Mouse (Mus musculus) spleen, postnatal 10 days (tissue): Measurements from ENCODE around the gene Inca1.

Experiments used
- DNase-seq, 2 experiments: peaks; one replicate each; pipeline ENCODE4 v3.0.0; 2021 to 2022; ENCODE audit warnings: low spot score in 2 of 2

Inca1 gene

DNA sequence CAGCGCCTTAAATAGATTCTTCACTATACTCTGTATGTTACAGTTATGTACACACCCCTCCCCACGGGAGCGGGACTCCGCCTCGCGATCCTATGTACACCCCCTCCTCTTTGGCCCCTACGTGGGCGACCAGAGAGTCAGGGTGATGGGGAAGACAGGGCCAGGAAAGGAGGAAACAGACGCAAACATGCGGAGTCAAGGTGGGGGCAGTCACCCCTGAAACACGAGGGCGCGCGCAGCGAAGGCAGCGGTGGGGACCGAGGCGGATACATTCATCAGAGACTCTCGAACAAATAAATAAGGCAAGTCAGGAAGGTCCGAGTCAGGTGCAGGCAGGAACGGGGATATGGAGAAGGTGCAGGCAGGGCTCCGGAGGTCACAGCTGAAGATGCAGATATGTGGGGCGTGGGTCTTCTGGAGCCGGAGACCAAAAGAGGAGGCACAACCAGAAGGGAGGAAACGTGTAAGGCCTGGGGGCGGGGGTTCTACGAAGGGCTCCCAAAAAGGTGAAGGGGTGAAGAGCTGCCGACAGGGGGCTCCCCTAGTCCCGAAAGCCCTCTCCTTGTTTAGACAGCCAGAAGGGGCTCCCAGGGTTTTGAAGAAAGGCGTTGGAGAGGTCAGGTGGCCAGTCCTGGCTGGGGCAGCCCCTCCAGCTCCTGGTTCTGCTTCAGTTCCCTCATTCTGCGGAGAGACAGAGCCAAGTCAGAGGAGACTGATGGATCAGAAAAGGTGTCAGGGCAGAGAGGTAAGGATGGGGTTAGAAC lies 30.2 kb downstream of the Inca1 start:
- peak in 1 of 2 experiments; percentile 86 for DNase-seq

DNA sequence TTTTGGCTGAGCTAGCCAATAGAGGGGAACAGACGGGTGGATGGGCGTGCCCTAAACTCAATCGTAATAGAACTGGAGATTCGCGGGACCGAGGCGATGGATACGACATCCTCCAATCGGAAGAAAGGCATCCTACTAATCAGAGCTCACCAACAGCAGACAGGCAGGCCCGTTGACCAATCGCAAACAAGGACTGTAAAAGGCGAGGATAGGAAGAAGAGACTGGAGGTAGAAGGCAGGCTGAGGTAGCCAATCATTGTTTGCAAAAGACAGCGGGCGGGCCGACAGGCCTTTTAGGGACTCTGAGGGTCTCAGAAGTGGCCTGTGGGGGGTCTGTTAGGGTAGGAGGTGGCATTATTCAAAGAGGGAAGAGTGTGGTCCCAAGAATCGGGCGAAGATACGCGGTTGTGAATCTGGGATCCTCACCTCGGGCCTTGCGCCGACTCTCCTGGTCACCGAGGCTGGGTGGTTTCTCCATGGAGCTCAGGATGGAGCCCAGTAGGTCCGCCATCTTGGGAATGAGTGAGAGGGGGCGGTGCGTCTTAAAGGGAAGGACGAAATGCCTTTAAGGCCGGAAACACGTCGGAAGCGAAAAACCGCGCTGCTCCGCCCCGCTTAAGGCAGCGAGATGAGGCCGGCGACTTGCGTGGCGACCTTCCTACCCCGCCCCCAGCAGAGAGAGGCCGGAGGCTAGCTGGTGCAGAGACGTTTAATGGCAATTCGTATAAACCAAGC lies 31.0 kb downstream of the Inca1 start, which contains the start of gene Spag7:
Spag7 (minus strand) TSS at position 646 of the 735 bp plus-strand sequence.
- DNase-seq: peak; percentile 88 to 95

DNA sequence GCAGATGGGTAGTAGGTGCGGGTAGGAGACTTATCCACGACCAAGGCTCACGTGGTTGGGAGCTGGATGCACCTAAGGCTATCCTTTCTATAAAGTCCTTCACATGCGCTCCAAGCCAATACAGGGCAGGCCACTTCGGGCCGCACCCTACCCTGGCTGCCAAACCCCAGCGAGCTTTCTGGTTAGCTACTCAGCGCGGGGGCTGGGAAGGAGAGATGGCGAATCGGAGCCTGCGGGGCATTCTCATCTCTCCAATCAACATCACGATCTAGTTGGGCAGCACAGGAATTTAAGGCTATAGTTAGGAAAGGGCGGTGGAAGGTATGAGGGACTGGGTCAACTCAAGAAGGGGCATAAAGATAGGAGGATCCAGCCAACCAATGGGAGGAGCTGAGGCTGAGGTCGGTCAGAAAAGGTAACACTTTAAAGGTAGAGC lies 31.6 kb downstream of the Inca1 start:
- DNase-seq: peak in 1 of 2 experiments; percentile 71

- DNase-seq: no peak
These were observed 32.4 kb downstream of the Inca1 start for GRCm38 (mm10) chr11:70667271-70668150.

GRCm38 (mm10) chr11:70666687-70667086 lies 33.3 kb downstream of the Inca1 start:
- no peak for DNase-seq

DNA sequence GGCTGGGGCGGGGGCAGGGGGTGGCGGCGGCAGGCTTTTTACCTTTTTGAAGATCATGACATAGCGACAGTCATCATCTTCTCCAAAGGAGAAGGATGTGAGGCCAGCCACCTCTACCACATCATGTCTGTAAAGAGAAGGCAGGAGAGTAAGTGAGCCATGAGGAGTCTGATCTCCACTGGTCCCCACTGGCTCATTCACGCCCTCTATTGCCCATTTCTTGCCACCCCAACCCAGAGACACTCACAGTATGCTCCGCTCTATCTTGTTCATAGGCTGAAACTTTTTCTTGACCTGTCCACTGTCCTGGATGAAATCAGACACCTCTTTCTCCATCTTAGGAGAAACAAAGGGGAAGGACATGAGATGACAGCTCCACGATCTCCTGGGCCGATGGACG lies 35.2 kb downstream of the Inca1 start:
- DNase-seq: no peak

DNA sequence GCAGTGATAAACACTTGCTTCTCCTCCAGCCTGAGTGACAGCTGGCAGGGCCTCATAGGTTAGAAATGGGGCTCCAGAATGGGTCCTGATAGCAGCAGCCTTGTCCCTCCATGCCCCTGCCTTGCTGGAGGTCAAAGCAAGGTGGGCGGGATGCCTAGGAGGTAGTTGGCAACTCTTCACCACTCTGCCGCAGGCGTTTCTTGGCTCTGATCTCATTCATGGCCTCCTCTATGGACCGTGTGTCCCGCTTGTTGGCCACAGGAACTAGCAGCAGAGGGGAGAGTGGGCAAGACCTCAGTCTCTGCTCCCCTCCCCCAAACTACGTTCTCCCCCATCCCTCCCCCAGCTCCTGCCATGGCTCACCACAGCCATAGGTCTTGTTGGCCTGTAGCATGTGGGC lies 36.0 kb downstream of the Inca1 start:
- DNase-seq: no peak

DNA sequence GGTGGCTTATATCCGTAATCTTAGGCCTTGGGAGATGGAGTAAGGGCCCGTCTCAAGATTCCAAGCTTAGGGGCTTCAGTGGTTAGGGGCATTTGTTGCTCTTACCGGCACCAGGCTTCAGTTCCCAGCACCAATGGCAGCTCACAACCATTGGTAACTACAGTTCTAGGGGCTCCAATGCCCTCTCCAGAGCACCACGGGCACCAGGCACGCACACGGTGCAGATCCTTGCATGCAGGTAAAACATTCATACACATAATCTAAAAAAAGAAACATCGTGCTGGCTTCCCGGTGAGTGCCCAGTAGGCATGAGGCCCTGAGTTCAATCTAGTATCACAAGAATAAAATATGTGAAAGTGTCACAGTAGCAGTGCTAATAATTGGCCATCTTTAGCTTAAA lies 36.9 kb downstream of the Inca1 start:
- no peak for DNase-seq

GRCm38 (mm10) chr11:70660571-70660970 lies 39.4 kb downstream of the Inca1 start:
- no peak for DNase-seq

- no peak for DNase-seq
These were observed 41.0 kb downstream of the Inca1 start for GRCm38 (mm10) chr11:70658942-70659341.

DNA sequence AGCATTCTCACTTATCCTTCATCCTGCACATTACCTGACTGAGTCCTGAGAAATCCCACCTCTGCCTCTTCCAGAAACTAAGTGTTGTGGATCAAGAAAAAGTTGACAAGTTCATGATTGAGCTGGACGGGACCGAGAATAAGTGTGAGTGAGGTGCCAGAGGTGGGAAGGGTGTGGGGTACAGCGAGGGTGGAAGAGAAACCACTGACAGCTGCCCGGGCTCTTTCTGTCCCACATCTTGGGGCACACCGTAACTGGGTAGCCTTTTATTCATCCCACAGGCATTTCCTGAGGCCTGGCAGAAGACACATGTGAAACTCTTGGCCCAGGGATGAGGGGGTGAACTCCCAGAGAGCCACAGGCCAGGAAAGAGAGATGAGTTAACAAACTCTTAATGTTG lies 41.4 kb downstream of the Inca1 start:
- DNase-seq: no peak

- DNase-seq: no peak
These were observed 42.0 kb downstream of the Inca1 start for GRCm38 (mm10) chr11:70657991-70658390.

GRCm38 (mm10) chr11:70657573-70657972 lies 42.4 kb downstream of the Inca1 start:
- DNase-seq: no peak

DNA sequence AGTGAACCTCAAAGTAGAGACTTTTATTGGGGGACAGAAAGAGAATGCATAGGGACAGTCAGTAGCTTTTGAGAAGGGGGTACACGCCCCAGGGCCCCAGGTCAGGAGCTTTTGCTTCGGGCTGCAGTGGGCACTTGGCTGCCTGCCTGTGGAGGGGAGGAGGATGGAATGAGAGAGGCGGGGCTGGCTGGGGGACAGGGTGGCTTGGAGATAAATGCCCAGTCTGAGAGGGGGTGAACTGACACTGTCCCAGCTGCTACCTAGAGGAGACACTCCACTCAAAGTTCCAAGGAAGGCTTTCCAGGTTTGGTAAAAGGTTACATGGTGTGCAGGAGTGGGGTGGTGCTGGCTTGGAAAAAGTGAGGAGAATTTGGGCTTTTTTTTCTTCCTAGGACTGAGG lies 43.0 kb downstream of the Inca1 start, which contains the start of gene Eno3:
Eno3 (plus strand) TSS at position 239 of the 400 bp plus-strand sequence.
- no peak for DNase-seq

DNA sequence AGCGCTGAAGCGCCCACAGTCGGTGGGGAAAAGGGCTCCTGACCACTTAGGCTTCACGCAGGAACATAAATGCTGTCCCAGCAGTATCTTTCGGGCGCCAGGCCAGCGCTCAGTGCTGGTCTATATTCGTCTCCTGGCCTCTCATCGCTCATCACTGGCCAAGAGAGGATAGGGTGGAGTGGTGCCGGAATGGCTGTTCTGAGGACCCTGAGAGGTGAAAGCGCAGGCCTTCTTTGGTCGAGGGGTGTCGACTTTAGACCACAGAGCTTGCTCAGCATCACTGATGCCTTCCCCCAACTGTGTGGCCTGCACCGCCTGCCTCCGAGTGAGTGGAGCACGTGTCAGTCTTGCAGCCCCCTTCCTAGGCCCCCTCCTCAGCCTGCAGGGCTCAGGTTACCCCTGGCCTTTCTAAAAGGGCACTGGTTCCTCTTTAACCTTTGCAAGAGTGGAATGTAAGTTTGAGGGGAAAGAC lies 43.5 kb downstream of the Inca1 start:
- no peak for DNase-seq

GRCm38 (mm10) chr11:70655571-70656455 lies 44.1 kb downstream of the Inca1 start:
- peak; percentile 65 to 68 for DNase-seq

DNA sequence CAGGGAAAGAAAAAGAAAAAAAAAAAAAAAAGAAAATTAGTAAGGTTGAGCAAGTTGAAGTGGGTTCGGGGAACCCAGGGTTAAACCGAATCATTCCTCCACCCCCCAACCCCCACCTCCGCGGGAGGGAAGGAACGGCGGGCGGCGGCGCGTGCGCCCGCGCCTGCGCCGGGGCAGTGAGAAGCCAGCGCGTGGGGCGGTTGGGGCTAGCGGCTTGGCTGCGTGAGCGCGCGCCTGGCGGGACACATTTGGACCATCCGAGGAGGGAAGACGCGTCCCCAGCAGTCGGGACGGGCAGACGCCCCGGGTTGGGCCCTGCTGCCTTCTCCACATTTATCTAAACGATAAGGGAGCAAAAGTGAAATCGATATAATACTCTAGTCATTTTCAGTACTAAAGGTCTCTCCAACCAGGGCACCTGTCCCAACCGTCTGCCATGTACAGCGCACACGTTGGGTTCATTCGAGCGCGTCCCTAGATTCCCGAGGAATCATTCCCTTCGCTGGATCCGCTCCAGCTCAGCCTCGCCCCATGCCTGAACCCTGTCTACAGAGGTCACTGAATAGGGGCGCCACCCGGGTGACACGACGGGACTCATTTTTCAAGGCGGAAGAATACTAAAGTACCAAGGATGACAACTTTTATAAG lies 44.9 kb downstream of the Inca1 start:
- peak; percentile 81 to 83 for DNase-seq

DNA sequence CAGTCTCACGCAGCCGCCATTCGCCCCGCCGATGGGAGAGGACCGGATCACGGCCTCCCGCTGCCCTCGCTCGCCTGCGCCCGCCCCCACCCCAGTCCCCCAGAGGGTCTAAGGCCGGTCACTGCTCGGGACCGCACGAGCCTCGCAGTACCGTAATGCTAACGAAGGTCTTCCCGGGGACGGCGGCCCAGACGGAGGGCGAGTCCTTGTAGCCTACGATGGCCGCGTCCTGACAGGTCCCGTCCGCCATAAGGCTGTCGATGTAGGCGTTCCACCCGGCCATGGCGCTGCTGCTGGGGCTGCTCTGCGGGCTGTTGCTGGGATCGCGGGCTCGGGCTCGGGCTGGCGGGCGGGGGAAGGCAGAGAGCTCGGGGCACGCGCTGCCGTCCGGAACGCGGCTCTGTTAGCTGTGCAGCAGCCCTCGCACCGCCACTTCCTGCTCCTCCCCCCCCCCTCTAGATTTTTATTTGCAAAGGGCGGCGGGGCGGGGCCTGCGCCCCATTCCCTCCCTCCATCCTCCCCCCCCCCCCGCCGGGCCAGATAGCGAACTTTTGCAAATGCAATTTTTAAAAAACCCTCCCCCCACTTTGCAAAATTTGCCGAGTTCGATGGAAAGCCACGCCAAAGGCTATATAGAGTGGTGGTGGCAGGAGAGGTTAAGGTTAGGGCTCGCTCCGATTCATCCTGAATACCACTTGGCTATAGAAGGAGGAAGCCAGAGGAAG lies 45.6 kb downstream of the Inca1 start, which contains the start of gene Pfn1:
Pfn1 (minus strand) TSS at position 447 of the 725 bp plus-strand sequence.
- DNase-seq: peak; percentile 70 to 85
